ENCODE assay signal across 28 mouse cellular contexts in genomic region chr1:144720736-144721135, GRCm38 (mm10). TPM values are rescaled to one million over a fixed set of nuclear protein-coding genes. Genes with fewer than 3 reads are reported as not detected.
"Had no signal": no experiment of that assay in that cellular context is flagged by ENCODE, and none has a peak within 500 bp of the region (broad histone marks: within the 10 kb centered on the region; RNA-seq: fewer than 3 reads in every experiment).

No protein-coding gene starts in this region.

- H3K4me2 ChIP-seq: heart, embryonic 12.5 days; hindbrain, embryonic 12.5 days; hindbrain, embryonic 14.5 days; intestine, embryonic 15.5 days; limb, embryonic 12.5 days; liver, embryonic 11.5 days; liver, embryonic 13.5 days; liver, embryonic 15.5 days had no signal

- H3K36me3 ChIP-seq: heart, embryonic 10.5 days; heart, embryonic 12.5 days; hindbrain, embryonic 10.5 days; hindbrain, embryonic 12.5 days; intestine, embryonic 15.5 days; limb, embryonic 10.5 days; limb, embryonic 12.5 days; liver, embryonic 13.5 days; liver, embryonic 15.5 days had no signal

- ATAC-seq: hindbrain, embryonic 16.5 days; inflammation-experienced regulatory T-cells, adult 6 months; intestine, embryonic 15.5 days; intestine, postnatal 0 days had no signal

- H3K27ac ChIP-seq: gastrocnemius, adult 2 months; heart, embryonic 10.5 days; hindbrain, embryonic 10.5 days; hindbrain, embryonic 12.5 days; hindbrain, embryonic 14.5 days; intestine, embryonic 15.5 days; left cerebral cortex, adult 2 months; limb, embryonic 10.5 days; limb, embryonic 12.5 days; liver, embryonic 13.5 days; liver, embryonic 15.5 days had no signal

- H3K9me3 ChIP-seq: heart, embryonic 10.5 days; heart, embryonic 12.5 days; hindbrain, embryonic 10.5 days; hindbrain, embryonic 12.5 days; intestine, embryonic 15.5 days; limb, embryonic 10.5 days; limb, embryonic 12.5 days; liver, embryonic 13.5 days; liver, embryonic 15.5 days had no signal

- H3K27me3 ChIP-seq: heart, embryonic 12.5 days; hindbrain, embryonic 12.5 days; intestine, embryonic 15.5 days; limb, embryonic 12.5 days; liver, embryonic 13.5 days; liver, embryonic 15.5 days had no signal

- H3K9ac ChIP-seq: heart, embryonic 12.5 days; hindbrain, embryonic 12.5 days; hindbrain, embryonic 14.5 days; intestine, embryonic 15.5 days; limb, embryonic 12.5 days; liver, embryonic 13.5 days; liver, embryonic 15.5 days had no signal

- H3K4me3 ChIP-seq: gastrocnemius, adult 2 months; heart, embryonic 10.5 days; heart, embryonic 12.5 days; hindbrain, embryonic 10.5 days; hindbrain, embryonic 12.5 days; intestine, embryonic 15.5 days; left cerebral cortex, adult 2 months; limb, embryonic 10.5 days; limb, embryonic 12.5 days; liver, embryonic 13.5 days; liver, embryonic 15.5 days had no signal

- DNase-seq: gastrocnemius, adult 2 months; gastrocnemius, postnatal 10 days; gastrocnemius, postnatal 25 days; heart, adult 18-20 months; heart, postnatal 10 days; heart, postnatal 4 days; kidney, adult 18-20 months; kidney, adult 8-10 months; kidney, postnatal 10 days; kidney, postnatal 25 days; kidney, postnatal 4 days; liver; liver, embryonic 13.5 days had no signal

- H3K4me1 ChIP-seq: heart, embryonic 10.5 days; heart, embryonic 12.5 days; hindbrain, embryonic 10.5 days; hindbrain, embryonic 12.5 days; intestine, embryonic 15.5 days; limb, embryonic 10.5 days; limb, embryonic 12.5 days; liver, embryonic 13.5 days; liver, embryonic 15.5 days had no signal

RNA-seq across cellular contexts. Expression of gene Rgs18, which starts 54.5 kb away (rescaled TPM):
- total RNA-seq: left cerebral cortex, postnatal 36 days had no signal
